Mouse (Mus musculus) kidney, adult 10 weeks (tissue): Measurements from ENCODE around the gene Gm11733. TPM values are rescaled to one million over a fixed set of nuclear protein-coding genes. Genes with fewer than 3 reads are reported as not detected.

Experiments
- polyA plus RNA-seq: library from polyadenylated mRNA; stranded (reverse); fragments of 350-450 nt; fragmentation: Illumina TruSeq; extraction: RNeasy Lipid Tissue Mini Kit (QIAGEN cat#74804); gene quantifications from one replicate; pipeline ENCODE4 v1.2.3, GENCODE M21; 2014; ENCODE audit warnings: low read depth, low replicate concordance

Gene Gm11733
- polyA plus RNA-seq, result not detected

GRCm38 (mm10) chr11:117484198-117484597 is at the start of gene Gm11733:
Gm11733 (plus strand) TSS chr11:117484368.

Other genes starting within 250 kb of the Gm11733 start
- 4.9 TPM for gene Tnrc6c, start 169.9 kb downstream of the Gm11733 start, polyA plus RNA-seq